Mouse (Mus musculus) cerebellum, postnatal 25 days (tissue): ENCODE measurements around the gene Rxfp3.
"Not testable (repeated sequence)": the region's sequence is repeated elsewhere in the genome, so short reads cannot be mapped to it uniquely, and the experiment has no call there.

Source experiments
- DNase-seq, 2 experiments: peaks; one replicate each; pipeline ENCODE4 v3.0.0; 2021; ENCODE audit warnings: mixed read lengths in 2 of 2

The Rxfp3 gene

DNA sequence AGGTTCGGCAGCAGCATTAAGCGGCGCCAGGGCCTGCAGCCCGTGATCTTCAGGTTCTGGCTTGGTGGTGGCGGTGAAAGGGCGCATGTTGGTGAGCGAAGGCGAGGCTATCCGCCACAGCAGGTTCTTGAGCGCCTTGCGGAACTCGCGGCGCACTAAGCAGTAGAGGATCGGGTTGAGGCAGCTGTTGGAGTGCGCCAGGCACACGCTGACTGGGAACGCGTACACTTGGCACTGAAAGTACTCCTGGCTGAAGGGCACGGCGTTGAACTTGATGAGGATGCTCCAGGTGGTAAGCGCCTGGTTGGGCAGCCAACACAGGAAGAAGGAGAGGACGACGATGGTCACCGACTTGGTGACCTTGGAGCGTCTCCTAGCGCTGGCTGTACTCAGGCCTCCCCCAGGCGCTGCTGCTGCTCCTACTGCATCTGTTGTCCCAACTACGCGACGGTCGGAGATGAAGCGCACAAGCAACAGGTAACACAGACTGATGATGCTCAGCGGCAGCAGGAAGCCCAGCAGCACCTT lies 1.8 kb downstream of the Rxfp3 start:
- DNase-seq: no peak

DNA sequence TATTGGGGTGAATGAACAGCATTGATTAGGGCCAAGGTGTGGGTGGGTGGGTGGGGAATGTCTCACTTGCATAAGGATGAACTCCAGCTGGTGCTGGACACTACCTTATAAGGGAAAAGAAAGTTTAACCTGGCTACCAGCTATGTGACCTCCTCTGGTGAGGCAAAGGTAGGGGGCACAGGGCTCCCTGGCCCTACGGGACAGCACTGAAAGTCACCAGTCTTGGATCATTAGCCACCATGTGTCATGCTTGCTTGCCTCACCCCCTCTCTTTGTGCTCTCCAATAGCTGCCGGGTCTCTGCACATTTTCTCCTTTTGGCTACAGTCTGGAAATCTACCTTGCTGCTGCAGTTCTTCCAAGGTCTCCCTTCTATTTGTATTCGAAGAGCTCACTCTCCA lies 7.6 kb downstream of the Rxfp3 start:
- no peak for DNase-seq

DNA sequence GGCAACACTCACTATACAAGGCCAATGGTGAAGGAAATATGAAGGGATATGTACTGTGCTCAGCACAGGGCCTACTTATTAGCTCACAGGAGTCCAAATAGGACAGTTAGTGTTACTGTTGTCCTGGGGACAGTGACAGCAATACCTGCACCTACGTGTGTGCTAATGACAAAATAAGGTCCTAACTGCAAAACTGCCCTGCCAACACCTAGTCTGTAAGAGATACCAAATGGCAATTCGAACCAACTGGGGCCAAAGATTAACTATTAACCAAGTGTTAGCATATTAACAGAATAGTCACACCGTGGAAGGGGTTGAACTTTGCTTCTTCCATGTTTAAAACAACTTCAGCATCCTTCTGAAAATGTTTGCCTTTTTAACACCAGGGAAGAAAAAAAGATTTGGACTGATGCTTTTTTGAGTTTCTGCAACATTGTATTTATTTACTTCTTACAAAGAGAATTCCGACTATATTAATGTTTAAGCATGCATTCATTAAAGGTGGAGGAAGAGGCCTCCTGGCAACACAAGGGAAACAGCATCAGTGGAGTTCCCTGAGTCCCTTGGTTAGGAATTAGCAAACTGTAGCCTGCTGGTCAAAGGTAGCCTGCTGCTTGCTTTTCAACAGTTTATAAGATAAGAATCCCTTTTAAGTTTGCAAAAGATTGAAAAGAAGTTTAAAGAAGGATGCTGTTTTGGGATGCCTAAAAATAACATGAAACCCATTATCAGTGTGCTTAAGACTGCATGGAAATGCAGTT lies 10.8 kb downstream of the Rxfp3 start:
- DNase-seq: no peak

DNA sequence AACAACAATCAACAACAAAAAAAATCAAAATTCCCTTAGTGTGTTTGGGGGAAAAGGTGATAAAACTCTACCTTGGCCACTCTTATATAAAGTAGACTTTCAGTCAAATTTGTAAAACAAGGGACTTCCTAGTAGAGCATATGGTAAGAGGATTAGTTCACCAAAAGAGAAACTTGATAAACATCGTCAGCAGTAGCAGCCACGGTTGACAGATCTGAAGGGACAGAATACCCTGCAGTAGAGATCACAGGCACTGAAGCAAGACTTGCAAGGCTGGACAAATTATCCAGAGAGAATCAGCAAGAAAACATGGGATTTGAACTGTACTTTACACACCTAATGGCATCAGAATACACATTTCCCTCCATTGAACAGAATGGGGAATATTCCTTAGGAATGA lies 22.9 kb downstream of the Rxfp3 start:
- no peak for DNase-seq

DNA sequence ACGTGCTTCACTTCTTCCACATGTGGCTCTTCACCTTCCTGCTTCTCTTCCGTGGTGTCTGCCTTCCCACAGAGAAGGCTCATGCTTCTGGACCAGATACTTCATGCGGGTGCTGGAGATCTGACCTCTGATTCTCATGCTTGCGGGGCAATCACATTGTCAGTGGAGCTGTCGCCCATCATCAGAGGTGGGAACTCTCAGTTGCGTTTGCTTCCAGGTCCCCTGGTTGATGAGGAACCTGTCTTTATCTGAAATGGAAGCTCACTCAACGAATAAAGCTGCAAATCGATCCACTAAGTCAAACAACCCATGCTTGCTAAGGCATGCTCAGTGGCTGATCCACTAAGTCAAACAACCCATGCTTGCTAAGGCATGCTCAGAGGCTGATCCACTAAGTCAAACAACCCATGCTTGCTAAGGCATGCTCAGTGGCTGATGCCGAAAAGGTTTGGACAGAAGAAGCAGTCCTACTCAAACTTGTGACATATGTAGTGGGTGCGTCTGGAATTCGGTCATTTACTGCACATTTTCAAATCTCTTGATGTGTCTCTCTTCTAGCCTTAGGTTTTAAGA lies 26.7 kb downstream of the Rxfp3 start:
- no peak for DNase-seq

DNA sequence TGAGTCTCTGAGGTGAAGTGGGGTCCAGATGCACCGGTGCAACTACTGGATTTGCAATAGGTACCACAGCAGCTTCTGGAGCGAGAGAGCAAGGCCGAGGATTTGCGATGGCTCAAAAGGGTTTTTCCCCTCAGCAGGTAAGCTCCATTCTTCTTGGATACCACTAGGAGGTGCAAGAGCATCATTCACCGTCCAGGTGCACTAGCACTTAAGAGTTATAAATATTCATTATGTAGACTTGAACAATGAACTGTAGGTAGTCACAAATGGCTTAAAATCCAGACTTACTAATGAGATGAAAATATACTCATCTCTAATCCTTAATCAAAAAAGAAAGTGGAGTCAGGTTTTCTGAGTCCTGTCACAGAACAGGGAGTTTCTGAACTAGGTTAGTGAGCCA lies 29.0 kb downstream of the Rxfp3 start:
- no peak for DNase-seq

DNA sequence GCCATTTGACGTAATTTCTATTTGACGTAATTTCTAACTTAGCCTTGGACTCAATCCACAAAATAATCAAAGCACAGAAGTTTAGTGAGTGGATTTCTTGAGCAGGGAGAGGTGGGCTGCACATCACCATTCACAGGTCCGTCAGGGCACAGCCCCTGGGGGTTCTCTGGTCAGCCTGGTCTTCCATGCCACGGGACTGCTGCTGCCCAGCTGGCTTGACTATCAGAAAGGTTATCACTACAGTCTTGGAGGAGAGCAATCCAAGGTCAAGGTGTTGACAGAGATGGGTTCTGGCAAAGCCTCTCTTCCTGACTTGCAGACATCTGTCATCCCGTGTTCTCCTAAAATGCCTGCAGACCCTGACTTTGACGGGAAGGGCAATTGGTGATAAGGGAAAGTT lies 33.1 kb downstream of the Rxfp3 start:
- DNase-seq: no peak

DNA sequence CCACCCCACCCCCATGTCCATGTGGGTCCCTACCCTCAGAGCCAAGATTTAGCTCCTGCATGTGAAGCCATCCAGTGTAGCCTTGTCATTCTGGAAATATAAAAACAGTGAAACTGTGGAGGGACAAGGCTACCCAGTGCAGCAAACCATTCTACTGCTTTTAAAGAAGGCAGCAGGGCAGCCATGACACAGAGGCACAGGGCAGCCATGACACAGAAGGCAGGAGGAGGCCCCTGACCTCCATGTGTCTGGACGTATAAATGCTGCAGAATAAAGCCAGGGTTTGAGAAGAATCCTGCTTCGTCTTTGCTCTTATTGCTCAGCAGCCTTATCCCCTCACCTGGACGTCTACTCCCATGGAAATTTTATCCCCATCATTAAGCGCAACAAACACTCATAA lies 34.0 kb downstream of the Rxfp3 start:
- no peak for DNase-seq

DNA sequence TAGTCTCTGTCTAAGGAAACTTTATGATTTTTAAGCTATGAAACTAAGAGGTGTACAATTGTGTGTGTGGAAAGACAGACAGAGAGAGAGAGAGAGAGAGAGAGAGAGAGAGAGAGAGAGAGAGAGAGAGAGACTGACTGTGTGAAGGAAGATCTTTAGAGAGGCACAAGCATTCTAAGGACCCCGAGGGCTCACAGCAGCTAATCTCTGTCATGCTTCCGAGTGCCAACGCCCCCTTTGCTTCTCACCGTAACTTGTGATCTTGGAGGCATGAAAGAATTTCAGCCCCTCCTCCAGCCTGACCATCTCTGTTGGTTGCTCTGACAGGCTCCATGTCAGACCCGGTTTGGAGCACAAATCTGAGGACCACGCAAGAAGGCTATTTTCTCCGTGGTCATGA lies 37.4 kb downstream of the Rxfp3 start, which contains the start of gene Slc45a2:
TSS of gene Slc45a2 (plus strand) at position 301 of the 400 bp plus-strand sequence.
- DNase-seq: no peak

DNA sequence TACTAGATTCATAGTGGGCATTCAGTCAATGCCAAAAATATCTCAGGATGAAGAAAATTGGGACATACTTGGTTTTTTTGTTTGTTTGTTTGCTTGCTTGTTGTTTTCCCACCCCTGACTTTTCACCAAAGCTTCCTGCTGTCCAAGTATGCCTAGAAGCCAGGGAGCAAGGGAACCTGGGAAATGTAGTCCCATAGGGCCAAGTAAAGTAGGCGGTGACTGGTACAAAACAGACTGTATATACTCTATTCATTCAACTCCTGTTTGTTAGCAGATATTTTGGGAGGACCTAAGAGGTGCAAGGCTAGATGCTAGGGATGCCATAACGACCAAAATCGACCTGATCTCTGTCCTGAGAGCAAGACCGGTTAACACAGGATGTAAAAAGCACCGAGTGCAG lies 38.0 kb downstream of the Rxfp3 start:
- no peak for DNase-seq

DNA sequence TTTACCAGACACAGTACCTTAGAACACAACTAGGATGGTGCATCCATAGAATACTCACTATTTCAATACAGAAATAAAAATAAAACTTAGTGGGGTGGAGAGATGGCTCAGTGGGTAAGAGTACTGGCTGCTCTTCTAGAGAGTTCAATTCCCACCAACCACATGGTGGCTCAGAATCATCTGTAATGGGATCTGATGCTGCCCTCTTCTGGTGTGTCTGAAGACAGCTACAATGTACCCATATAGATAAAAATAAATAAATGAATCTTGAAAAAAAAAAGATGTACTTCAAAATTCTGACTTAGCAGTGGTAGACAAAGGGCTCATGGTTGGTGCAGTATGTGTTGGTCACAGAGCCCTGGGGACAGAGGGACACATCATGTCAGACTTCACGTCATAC lies 46.2 kb downstream of the Rxfp3 start:
- DNase-seq: no peak

DNA sequence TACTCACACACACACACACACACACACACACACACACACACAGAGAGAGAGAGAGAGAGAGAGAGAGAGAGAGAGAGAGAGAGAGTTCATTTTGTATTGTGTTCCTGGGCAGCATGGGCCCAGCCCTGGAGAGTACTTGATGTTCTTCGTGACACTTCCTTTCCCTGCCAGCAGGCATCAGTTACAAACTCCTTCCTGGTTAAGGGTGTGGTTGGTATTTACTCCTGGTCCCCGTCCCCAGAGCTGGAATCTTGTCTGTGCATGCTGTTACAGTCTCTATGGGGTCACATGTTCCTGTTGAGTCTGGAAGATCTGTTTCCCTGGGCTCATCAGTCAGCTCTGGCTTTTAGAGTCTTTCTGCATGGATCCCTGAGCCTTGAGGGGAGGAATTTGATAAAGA lies 47.4 kb downstream of the Rxfp3 start:
- DNase-seq: no peak

DNA sequence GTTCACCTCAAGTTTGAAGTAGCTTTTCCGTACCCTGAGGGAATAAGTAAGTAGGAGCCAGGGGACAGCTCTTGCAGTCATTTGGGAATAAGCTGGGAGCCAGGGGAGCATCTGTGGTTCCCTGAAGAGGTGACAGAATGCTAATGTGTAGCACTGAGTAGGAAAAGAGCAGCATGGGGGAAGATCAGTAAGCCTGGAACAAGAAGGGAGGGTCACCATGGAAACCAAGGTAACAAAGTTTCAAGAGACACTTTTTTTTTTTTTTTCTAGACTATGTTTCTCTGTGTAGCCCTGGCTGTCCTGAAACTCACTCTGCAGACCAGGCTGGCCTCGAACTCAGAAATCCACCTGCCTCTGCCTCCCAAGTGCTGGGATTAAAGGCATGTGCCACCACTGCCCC lies 51.3 kb downstream of the Rxfp3 start:
- DNase-seq: not testable (repeated sequence)

DNA sequence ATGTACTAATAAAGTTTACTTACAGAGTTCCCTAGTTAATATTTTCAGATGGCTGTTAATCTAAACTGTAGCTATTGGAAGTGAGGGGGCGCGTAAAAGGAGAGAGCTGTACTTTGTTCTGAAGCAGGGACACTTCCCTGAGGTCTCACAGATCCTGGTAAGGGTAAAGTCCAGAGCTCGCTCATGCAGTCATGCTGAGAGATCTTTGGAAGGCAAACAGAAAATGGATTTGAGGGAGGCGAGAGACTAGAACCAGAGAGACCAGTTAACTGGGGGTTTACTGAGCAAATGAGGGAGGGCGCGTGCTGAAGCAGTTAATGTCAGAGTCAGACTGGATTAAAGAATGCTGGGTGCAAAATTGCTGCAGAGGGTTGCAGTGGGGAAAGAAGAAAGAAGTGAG lies 52.0 kb downstream of the Rxfp3 start:
- DNase-seq: no peak
